Mouse (Mus musculus) kidney, embryonic 14.5 days (tissue): ENCODE measurements around the gene Amt. TPM values are rescaled to one million over a fixed set of nuclear protein-coding genes. Genes with fewer than 3 reads are reported as not detected.
"Not testable (repeated sequence)": the region's sequence is repeated elsewhere in the genome, so short reads cannot be mapped to it uniquely, and the experiment has no call there.

Experiments
- ATAC-seq: fragments of 200-750 bp; cut with Nextera tagmentation; 2 replicates; pipeline ENCODE4 v1.8.0; 2017; ENCODE audit warnings: moderate number of reproducible peaks, mild to moderate bottlenecking, moderate TSS enrichment, moderate library complexity; ENCODE audit not compliant: low FRiP score, low TSS enrichment
- H3K27ac ChIP-seq: fragments of 300-500 bp; sonication (generic); 2 replicates; pipeline ENCODE4 v1.5.1; 2014; ENCODE audit warnings: low read depth, mild to moderate bottlenecking, low read length, moderate library complexity, mixed read lengths
- H3K27me3 ChIP-seq: fragments of 300-500 bp; sonication (generic); 2 replicates; pipeline ENCODE4 v1.6.1; 2014; ENCODE audit warnings: mild to moderate bottlenecking, low read length; ENCODE audit not compliant: control insufficient read depth, insufficient read depth
- H3K36me3 ChIP-seq: fragments of 300-500 bp; sonication (generic); 2 replicates; pipeline ENCODE4 v1.6.1; 2014; ENCODE audit warnings: low read length, mixed read lengths; ENCODE audit not compliant: control insufficient read depth, insufficient read depth
- H3K4me1 ChIP-seq: fragments of 300-500 bp; sonication (generic); 2 replicates; pipeline ENCODE4 v1.6.1; 2014; ENCODE audit warnings: low read length, mixed read lengths; ENCODE audit not compliant: control insufficient read depth, insufficient read depth
- H3K4me2 ChIP-seq: fragments of 300-500 bp; sonication (generic); replicated peaks from 2 replicates; pipeline ENCODE4 v1.6.1; 2014; ENCODE audit warnings: low read depth, mild to moderate bottlenecking, low read length
- H3K4me3 ChIP-seq: fragments of 300-500 bp; sonication (generic); 2 replicates; pipeline ENCODE4 v1.5.1; 2014; ENCODE audit warnings: mild to moderate bottlenecking, low read length
- H3K9ac ChIP-seq: fragments of 300-500 bp; sonication (generic); 2 replicates; pipeline ENCODE4 v1.6.1; 2014; ENCODE audit warnings: low read depth, mild to moderate bottlenecking, low read length, moderate library complexity
- H3K9me3 ChIP-seq: fragments of 300-500 bp; sonication (generic); 2 replicates; pipeline ENCODE4 v1.6.1; 2016; ENCODE audit warnings: low read length; ENCODE audit not compliant: control insufficient read depth
- WGBS: fragments of 180-500 bp; shearing (Covaris S2); extraction: QIAGEN DNeasy Blood & Tissue Kit; methylation state at CpG from one replicate; pipeline ENCODE4 v1.1.7; 2014; 5-methylcytosine and 5-hydroxymethylcytosine counted together
- polyA plus RNA-seq: library from polyadenylated mRNA; unstranded; fragments of >200 nt; fragmentation: Nextera tagmentation; extraction: Ambion mirVana; gene quantifications from 2 replicates; pipeline ENCODE4 v1.2.1, GENCODE M21; 2014

The Amt gene
- polyA plus RNA-seq, 1 experiment from 2014 or later, result 35.1 TPM

DNA sequence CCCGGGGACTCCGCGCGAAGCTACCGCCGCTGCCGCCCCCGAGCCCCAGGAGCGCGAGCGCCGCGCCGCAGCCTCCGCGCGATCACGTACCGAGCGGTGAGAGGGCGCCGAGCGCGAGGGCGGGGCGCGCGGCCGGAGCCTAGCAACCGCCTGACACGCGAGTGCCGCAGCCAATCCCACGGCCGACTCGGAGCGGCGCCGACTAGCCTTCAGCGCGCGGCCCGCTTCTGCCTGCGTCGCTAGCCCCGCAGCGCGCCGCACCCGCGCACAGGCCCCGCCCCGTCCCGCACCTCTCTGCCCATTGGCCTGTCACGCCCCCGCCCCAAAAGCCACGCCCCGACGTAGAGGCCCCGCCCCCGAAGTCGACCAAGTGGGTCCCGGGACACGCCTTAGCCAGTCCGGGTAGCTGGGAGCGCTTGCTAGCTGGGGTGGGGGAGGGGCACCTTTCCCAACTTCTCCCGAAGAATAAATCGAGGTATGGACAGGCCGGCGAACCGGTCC lies 32.9 kb upstream of the Amt start, which contains the start of gene Dag1:
Gene Dag1 (minus strand): TSS at position 269 of the 501 bp plus-strand sequence.
- Histone ChIP-seq H3K27me3 (no peaks in the 10 kb centered on the region), H3K4me1 (peaks cover 29% of the 10 kb centered on the region), H3K27ac (peak within 1 kb of the TSS; percentile 93), H3K4me3 (peak within 1 kb of the TSS; percentile 92), H3K36me3 (no peaks in the 10 kb centered on the region), H3K9me3 (no peaks in the 10 kb centered on the region), H3K4me2 (peak within 1 kb of the TSS; percentile 69), H3K9ac (peak within 1 kb of the TSS; percentile 93)
- WGBS, result under 1% methylated on average over 57 of the region's 71 CpGs
- peak; percentile 98 for ATAC-seq

- H3K4me3 ChIP-seq, result peak overlapping the region; percentile 92
- H3K4me2 ChIP-seq, result peak overlapping the region; percentile 69
- H3K27ac ChIP-seq, result peak overlapping the region; percentile 73
- 12% methylated on average over 10 of the region's 10 CpGs for WGBS
- H3K36me3 ChIP-seq, result no peaks in the 10 kb centered on the region
- no peaks in the 10 kb centered on the region for H3K9me3 ChIP-seq
- ATAC-seq, result no peak; the same call in none of the 2 replicates
- peak overlapping the region; percentile 93; the same call in 1 of the 2 replicates for H3K9ac ChIP-seq
- peaks cover 29% of the 10 kb centered on the region for H3K4me1 ChIP-seq
- H3K27me3 ChIP-seq, result no peaks in the 10 kb centered on the region
Observed at GRCm38 (mm10) chr9:108264191-108264921, 32.3 kb upstream of the Amt start.

- Histone ChIP-seq H3K9ac (no peak overlapping the region), H3K4me1 (peaks cover 21% of the 10 kb centered on the region; the same call in 1 of the 2 replicates), H3K9me3 (no peaks in the 10 kb centered on the region), H3K27ac (no peak overlapping the region), H3K4me2 (no peak overlapping the region), H3K27me3 (no peaks in the 10 kb centered on the region), H3K36me3 (no peaks in the 10 kb centered on the region), H3K4me3 (no peak overlapping the region)
- 62% methylated on average over 10 of the region's 10 CpGs for WGBS
- ATAC-seq, result no peak
Observed at GRCm38 (mm10) chr9:108266261-108266935, 30.3 kb upstream of the Amt start.

- Histone ChIP-seq H3K9ac (no peak overlapping the region), H3K4me3 (no peak overlapping the region), H3K9me3 (no peaks in the 10 kb centered on the region), H3K4me1 (peaks cover 9% of the 10 kb centered on the region; the same call in 1 of the 2 replicates), H3K27me3 (no peaks in the 10 kb centered on the region), H3K36me3 (no peaks in the 10 kb centered on the region), H3K27ac (no peak overlapping the region), H3K4me2 (no peak overlapping the region)
- no peak for ATAC-seq
- WGBS, result 81% methylated on average over 7 of the region's 7 CpGs
Observed at GRCm38 (mm10) chr9:108267691-108268090, 29.0 kb upstream of the Amt start.

DNA sequence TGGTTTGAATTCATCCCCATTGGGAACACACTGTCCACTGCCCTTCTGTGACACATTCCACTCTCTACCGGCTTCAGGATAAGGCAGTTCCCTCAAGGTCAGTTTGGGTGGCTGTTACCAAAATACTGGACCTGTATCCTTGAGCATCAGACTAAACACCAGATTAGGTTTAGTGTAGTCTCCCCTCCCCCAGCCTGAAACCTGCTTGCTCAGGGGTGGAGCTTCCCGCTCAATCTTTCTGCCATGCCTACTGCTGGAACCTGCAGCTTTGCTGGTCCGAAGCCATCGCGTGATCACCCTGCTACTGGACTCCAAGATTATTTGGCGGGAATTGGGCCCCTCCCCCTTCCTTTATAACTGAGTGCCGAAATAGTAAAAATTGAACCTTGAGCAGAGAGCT lies 28.0 kb upstream of the Amt start:
- not testable (repeated sequence) for H3K27ac ChIP-seq, H3K9me3 ChIP-seq, H3K4me2 ChIP-seq, H3K4me1 ChIP-seq, H3K27me3 ChIP-seq, H3K4me3 ChIP-seq, H3K36me3 ChIP-seq, ATAC-seq, H3K9ac ChIP-seq
- WGBS, result 77% methylated on average over 6 of the region's 7 CpGs

- Histone ChIP-seq H3K27ac (no peak overlapping the region), H3K4me3 (no peak overlapping the region), H3K9ac (no peak overlapping the region), H3K27me3 (no peaks in the 10 kb centered on the region), H3K36me3 (no peaks in the 10 kb centered on the region), H3K9me3 (no peaks in the 10 kb centered on the region), H3K4me1 (no peaks in the 10 kb centered on the region), H3K4me2 (no peak overlapping the region)
- no peak for ATAC-seq
- 15% methylated on average over 2 of the region's 2 CpGs for WGBS
Observed at GRCm38 (mm10) chr9:108271941-108272340, 24.7 kb upstream of the Amt start.

DNA sequence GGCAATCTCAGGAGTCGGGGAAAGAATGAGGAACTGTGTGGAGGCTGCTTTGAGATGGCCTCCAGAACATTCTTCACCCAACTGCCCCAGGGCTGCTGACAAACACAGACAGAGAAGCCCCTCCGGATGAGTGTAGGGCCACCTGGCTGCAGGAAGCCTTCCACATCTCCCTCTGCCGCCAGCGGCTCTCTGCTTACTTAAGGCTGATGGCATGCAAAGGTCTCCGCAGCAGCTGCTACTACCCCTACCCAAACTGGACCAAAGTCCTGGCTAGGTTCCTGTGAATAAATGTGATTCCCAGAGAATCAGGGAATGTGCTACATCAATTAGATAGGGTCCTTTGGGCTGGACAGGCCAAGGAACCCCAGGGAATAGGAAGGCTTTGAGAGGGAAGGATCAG lies 24.0 kb upstream of the Amt start:
- H3K27ac ChIP-seq, result no peak overlapping the region
- 78% methylated on average over 5 of the region's 5 CpGs for WGBS
- H3K9ac ChIP-seq, result no peak overlapping the region
- no peaks in the 10 kb centered on the region for H3K27me3 ChIP-seq
- no peaks in the 10 kb centered on the region for H3K36me3 ChIP-seq
- H3K4me1 ChIP-seq, result no peaks in the 10 kb centered on the region
- no peak overlapping the region for H3K4me2 ChIP-seq
- H3K4me3 ChIP-seq, result no peak overlapping the region
- H3K9me3 ChIP-seq, result no peaks in the 10 kb centered on the region
- no peak for ATAC-seq

DNA sequence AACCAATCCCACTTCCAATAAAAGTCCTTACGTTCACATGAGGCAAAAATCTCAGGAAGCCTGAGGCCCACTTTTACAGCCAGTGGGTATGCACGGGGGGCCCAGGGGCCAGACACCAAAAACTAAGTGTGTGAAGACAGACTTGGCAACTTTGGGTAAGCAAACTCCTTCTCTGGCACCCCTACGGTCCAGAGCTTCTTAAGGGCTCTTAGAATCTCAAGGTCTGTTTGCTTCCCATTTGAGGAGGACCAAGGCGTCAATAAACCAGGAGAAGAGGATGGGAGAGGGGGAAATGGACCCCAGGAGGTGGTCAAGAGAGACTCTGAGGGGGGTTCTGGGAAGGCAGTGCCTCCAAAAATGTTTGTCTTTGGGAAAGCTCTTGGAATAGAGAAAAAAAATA lies 23.2 kb upstream of the Amt start:
- Histone ChIP-seq H3K27ac (no peak overlapping the region), H3K4me3 (no peak overlapping the region), H3K9ac (no peak overlapping the region), H3K9me3 (no peaks in the 10 kb centered on the region), H3K27me3 (no peaks in the 10 kb centered on the region), H3K4me1 (no peaks in the 10 kb centered on the region), H3K36me3 (no peaks in the 10 kb centered on the region), H3K4me2 (no peak overlapping the region)
- WGBS, result 78% methylated on average over 4 of the region's 4 CpGs
- no peak for ATAC-seq
